Mouse (Mus musculus) retina, postnatal 7 days (tissue): ENCODE data around the gene Fzd2.

Experiments used
- DNase-seq: peaks from one replicate; pipeline ENCODE4 v3.0.0-alpha.2; 2012; ENCODE audit warnings: low read depth, low spot score

Gene Fzd2

DNA sequence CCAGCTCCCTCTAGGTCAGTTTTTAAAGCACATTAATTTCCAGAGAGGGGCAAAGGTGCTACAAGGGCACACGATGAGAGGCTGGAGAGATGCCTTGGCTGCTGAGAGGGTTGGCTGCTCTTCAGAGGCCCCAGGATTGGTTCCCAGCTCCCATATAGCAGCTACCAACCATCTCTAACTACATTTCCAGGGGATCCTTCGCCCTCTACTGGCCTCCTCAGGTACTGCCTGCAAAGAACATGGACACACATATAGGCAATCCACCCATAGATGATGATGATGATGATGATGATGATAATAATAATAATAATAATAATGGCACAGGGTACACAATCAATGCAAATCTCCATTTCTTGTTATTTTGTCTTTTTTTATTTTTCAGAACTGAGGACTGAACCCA, 15.3 kb downstream of the Fzd2 start:
- no peak for DNase-seq

DNA sequence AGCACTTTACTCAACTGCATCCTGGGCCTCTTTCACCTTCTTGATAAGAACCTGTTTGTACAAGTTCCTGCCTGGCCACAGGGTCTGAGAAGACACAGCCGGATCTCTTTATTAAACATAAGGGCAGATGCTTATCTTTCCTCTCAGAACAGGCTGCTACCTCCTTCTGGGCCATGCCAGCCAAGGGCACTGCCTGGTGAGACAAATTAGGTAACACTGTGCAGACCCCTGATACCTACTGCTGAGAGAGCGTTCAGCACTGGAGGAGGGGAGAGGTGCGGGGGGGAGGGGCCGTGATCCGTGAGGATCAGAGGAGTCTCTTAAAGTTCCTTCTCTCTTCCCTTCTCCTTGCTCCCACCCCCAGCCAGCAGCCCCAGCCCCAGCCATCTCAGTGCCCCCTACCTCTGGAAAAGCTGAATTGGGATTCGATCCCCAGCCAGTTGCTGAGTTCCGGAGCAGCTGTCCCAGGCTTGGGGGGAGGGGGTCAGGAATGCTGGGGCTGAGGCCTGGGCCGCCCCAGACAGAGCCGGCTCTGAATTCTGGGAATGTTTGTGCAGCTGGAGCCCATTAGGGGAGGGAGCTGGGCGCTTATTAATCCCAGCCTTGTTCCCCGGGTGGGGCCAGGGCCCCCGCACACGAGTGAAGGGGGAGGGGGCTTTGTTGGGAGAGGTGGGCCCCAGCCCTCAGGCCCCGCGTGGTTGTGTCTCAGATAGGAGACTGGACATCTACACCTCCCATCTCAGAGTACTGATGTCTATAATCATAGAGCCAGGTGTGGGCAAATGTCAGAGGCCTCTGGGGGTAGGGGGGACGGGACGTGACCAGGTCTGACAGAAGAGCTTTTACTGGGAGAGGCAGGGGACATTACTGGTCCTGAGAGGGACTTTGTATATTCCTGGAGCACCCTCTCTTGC, 19.9 kb downstream of the Fzd2 start:
- no peak for DNase-seq

- DNase-seq: peak; percentile 74
Observed at GRCm38 (mm10) chr11:102624888-102625407, 20.8 kb downstream of the Fzd2 start.

- DNase-seq: no peak
Observed at GRCm38 (mm10) chr11:102627171-102627931, 23.2 kb downstream of the Fzd2 start.

GRCm38 (mm10) chr11:102628529-102628928, 24.3 kb downstream of the Fzd2 start:
- DNase-seq: no peak

- DNase-seq: no peak
Observed at GRCm38 (mm10) chr11:102629375-102629774, 25.2 kb downstream of the Fzd2 start.

DNA sequence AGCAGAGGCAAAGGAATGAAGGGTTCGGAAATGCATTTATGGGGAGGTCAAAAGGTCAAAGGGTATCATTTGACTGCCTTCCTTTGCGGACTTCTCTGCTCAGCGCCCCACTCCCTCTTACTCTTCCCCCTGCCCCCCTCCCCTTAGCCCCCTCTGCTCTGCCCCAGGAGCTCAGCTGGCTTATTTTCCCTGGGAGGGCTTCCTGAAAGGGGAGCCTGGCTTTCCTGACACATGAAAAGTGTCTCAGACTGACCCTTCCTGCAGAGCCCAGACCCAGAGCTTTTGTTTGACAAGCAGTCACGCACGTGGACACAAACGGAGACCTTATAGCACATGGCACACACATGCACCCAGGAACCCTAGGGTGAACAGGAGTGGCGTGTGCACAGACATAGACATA, 26.5 kb downstream of the Fzd2 start:
- DNase-seq: no peak

GRCm38 (mm10) chr11:102631203-102631602, 27.0 kb downstream of the Fzd2 start:
- DNase-seq: no peak

- DNase-seq: no peak
Observed at GRCm38 (mm10) chr11:102632725-102633124, 28.5 kb downstream of the Fzd2 start.

- DNase-seq: no peak
Observed at GRCm38 (mm10) chr11:102633379-102633778, 29.2 kb downstream of the Fzd2 start.

- DNase-seq: no peak
Observed at GRCm38 (mm10) chr11:102636887-102637286, 32.7 kb downstream of the Fzd2 start.

GRCm38 (mm10) chr11:102643891-102644382, 39.7 kb downstream of the Fzd2 start:
- DNase-seq: no peak

DNA sequence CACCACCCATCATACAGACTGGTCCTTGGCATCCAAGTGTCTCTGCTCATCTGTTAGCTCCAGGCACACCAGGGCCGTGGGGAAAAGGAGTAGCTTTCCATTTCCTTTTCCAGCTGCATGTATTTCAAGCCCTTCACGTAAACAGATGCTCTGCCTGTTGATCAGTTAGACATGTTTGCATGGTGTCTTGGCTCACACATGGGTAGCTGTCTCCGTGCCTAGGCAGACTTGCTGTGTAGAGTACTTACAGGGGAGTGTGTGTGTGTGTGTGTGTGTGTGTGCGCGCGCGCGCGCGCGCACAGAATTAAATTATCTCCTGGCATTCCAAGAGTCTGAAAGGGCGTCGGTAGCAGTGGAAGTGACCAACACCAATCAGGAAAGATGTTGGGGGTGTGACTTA, 42.0 kb downstream of the Fzd2 start:
- DNase-seq: no peak

DNA sequence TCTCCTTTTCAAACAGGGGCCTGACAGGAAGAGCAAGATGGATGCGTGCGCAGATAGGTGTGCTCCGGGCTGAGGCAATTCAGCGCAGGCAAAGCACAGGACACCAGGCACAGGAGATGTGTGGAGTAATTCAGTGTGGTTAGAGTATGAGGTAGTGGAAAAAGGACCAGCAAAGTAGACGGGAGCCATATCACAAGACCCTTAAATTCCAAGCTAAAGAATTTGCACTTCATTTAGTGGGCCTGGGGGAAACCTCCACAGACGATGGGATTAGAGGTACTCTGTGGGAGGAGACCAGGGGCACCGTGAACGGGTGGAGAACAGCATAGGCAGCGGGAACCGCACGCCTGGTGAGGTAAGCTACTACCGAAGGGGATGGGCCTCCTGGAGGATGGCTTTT, 43.7 kb downstream of the Fzd2 start:
- DNase-seq: no peak

DNA sequence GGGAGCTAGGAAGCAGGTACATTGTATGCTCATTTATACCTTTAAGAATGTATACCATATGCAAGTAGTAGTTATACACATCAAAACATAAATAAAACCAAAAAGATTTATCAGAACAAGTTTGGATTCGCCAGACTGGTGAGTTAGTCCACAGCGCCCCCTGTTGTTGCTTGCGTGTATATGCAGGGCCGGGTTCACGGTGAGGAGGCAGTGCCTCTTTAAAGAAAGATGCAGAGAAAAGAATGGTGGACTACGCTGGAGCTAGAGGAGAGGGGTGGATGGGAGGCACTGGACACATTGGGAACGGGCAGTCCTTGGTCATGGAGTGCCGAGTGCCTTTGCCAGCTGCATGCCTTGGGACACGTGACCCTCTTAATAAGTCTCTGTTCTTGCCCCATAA, 47.2 kb downstream of the Fzd2 start:
- DNase-seq: peak; percentile 63

DNA sequence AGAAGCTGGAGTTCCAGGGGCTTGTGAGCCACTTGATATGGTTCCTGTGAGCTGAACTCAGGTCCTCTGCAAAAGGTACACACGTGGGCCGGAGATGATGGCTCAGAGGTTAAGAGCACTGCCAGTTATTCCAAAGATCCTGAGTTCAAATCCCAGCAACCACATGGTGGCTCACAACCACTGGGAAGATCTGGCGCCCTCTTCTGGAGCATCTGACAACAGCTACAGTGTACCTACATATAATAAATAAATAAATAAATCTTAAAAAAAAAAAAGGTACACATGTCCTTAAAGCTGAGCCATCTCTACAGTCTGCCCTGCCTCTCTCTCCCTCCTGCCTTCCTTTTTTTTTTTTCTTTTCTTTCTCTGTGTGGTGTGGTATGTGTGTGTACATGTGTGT, 48.6 kb downstream of the Fzd2 start:
- DNase-seq: no peak

DNA sequence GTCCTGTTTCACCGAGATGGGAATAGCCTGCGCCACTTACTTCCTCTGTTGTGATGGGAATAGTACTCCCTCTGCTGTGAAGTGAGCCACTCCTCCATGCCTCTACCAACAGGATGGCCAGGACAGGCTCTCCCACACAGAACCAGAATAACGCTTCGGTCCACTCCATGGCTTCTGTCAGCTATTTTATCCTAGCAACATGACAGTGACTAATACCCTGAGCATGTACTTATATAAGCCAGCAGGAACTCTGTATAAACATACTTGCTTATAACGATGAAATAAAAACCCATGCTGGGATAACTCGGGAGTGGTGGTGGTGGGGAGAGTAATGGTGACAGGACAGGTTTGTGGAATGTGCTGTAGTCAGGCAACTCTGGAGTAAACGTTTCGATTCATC, 51.7 kb downstream of the Fzd2 start:
- no peak for DNase-seq

GRCm38 (mm10) chr11:102656326-102656926, 52.2 kb downstream of the Fzd2 start:
- DNase-seq: no peak

DNA sequence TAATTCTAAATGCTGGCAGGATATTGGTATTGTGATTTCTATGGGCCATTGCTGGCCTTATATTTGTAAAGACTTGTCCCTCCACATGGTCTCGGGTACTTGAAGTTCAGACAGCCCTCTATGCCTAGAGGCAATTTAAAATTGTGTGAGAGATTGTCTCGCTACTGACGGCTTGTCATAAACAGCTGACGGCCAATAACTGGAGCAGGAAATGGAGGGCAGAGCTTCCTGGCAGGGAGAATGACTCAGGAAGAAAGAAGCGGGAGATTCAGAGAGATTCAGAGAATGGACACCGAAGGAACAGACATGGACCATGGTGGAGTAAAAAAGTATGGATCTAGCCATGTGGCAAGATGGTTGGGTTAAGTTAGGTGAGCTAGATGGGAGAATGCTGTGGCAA, 52.7 kb downstream of the Fzd2 start:
- DNase-seq: no peak
